Mouse (Mus musculus) limb, embryonic 15.5 days (tissue): ENCODE measurements around the gene Flot1. TPM values are rescaled to one million over a fixed set of nuclear protein-coding genes. Genes with fewer than 3 reads are reported as not detected.

Source experiments
- ATAC-seq: fragments of 200-750 bp; cut with Nextera tagmentation; 2 replicates; pipeline ENCODE4 v1.8.0; 2017; ENCODE audit warnings: low read depth, moderate TSS enrichment; ENCODE audit not compliant: insufficient number of reproducible peaks, low FRiP score, low TSS enrichment
- H3K27ac ChIP-seq: fragments of 300-500 bp; sonication (generic); 2 replicates; pipeline ENCODE4 v1.5.1; 2015; ENCODE audit warnings: moderate library complexity, mild to moderate bottlenecking, inconsistent platforms
- H3K27me3 ChIP-seq: fragments of 300-500 bp; sonication (generic); 2 replicates; pipeline ENCODE4 v1.6.1; 2015; ENCODE audit warnings: inconsistent platforms
- H3K36me3 ChIP-seq: fragments of 300-500 bp; sonication (generic); 2 replicates; pipeline ENCODE4 v1.6.1; 2015; ENCODE audit warnings: inconsistent platforms
- H3K4me1 ChIP-seq: fragments of 300-500 bp; sonication (generic); 2 replicates; pipeline ENCODE4 v1.6.1; 2015; ENCODE audit warnings: inconsistent platforms
- H3K4me2 ChIP-seq: fragments of 300-500 bp; sonication (generic); 2 replicates; pipeline ENCODE4 v1.6.1; 2015; ENCODE audit warnings: mild to moderate bottlenecking, inconsistent platforms
- H3K4me3 ChIP-seq: fragments of 300-500 bp; sonication (generic); 2 replicates; pipeline ENCODE4 v1.5.1; 2015; ENCODE audit warnings: mild to moderate bottlenecking, inconsistent platforms
- H3K9ac ChIP-seq: fragments of 300-500 bp; sonication (generic); 2 replicates; pipeline ENCODE4 v1.6.1; 2015; ENCODE audit warnings: inconsistent platforms
- H3K9me3 ChIP-seq: fragments of 300-500 bp; sonication (generic); 2 replicates; pipeline ENCODE4 v1.6.1; 2016; ENCODE audit warnings: inconsistent platforms
- WGBS: fragments of 180-500 bp; shearing (Covaris S2); methylation state at CpG from one replicate; pipeline ENCODE4 v1.1.7; 2015; 5-methylcytosine and 5-hydroxymethylcytosine counted together
- polyA plus RNA-seq: library from polyadenylated mRNA; unstranded; fragments of >200 nt; fragmentation: Nextera tagmentation; extraction: Ambion mirVana; gene quantifications from 2 replicates; pipeline ENCODE4 v1.2.1, GENCODE M21; 2015

Flot1 gene
- polyA plus RNA-seq, 1 experiment from 2014 or later = 60.2 TPM

GRCm38 (mm10) chr17:35790933-35791332 is 32.1 kb upstream of the Flot1 start:
- 84% methylated on average over 4 of the region's 4 CpGs for WGBS
- H3K4me3 ChIP-seq = no peak overlapping the region
- no peaks in the 10 kb centered on the region for H3K9me3 ChIP-seq
- no peak overlapping the region for H3K27ac ChIP-seq
- no peaks in the 10 kb centered on the region for H3K36me3 ChIP-seq
- no peak for ATAC-seq
- no peak overlapping the region for H3K4me2 ChIP-seq
- H3K9ac ChIP-seq = no peak overlapping the region
- no peaks in the 10 kb centered on the region for H3K4me1 ChIP-seq
- H3K27me3 ChIP-seq = no peaks in the 10 kb centered on the region

GRCm38 (mm10) chr17:35792837-35793236 is 30.2 kb upstream of the Flot1 start:
- H3K36me3 ChIP-seq = no peaks in the 10 kb centered on the region
- ATAC-seq = no peak
- H3K4me2 ChIP-seq = no peak overlapping the region
- H3K4me1 ChIP-seq = no peaks in the 10 kb centered on the region
- H3K9ac ChIP-seq = no peak overlapping the region
- no peaks in the 10 kb centered on the region for H3K27me3 ChIP-seq
- H3K9me3 ChIP-seq = no peaks in the 10 kb centered on the region
- WGBS = 82% methylated on average over 2 of the region's 2 CpGs
- no peak overlapping the region for H3K4me3 ChIP-seq
- H3K27ac ChIP-seq = no peak overlapping the region

GRCm38 (mm10) chr17:35795099-35795498 is 27.9 kb upstream of the Flot1 start:
- Histone ChIP-seq H3K4me2 (no peak overlapping the region), H3K27ac (no peak overlapping the region), H3K9ac (no peak overlapping the region), H3K27me3 (no peaks in the 10 kb centered on the region), H3K4me3 (no peak overlapping the region), H3K9me3 (no peaks in the 10 kb centered on the region), H3K36me3 (no peaks in the 10 kb centered on the region), H3K4me1 (no peaks in the 10 kb centered on the region)
- ATAC-seq = no peak
- WGBS = 56% methylated on average over 2 of the region's 2 CpGs

- H3K4me1 ChIP-seq = no peaks in the 10 kb centered on the region
- H3K27me3 ChIP-seq = no peaks in the 10 kb centered on the region
- no peak for ATAC-seq
- no peak overlapping the region for H3K9ac ChIP-seq
- no peak overlapping the region for H3K27ac ChIP-seq
- H3K4me3 ChIP-seq = no peak overlapping the region
- H3K9me3 ChIP-seq = no peaks in the 10 kb centered on the region
- no peak overlapping the region for H3K4me2 ChIP-seq
- 74% methylated on average over 6 of the region's 6 CpGs for WGBS
- H3K36me3 ChIP-seq = no peaks in the 10 kb centered on the region
Observed at GRCm38 (mm10) chr17:35795656-35796055, 27.4 kb upstream of the Flot1 start.

- no peak overlapping the region for H3K4me3 ChIP-seq
- no peaks in the 10 kb centered on the region for H3K36me3 ChIP-seq
- no peak for ATAC-seq
- H3K4me2 ChIP-seq = no peak overlapping the region
- 59% methylated on average over 5 of the region's 5 CpGs for WGBS
- no peaks in the 10 kb centered on the region for H3K9me3 ChIP-seq
- no peak overlapping the region for H3K9ac ChIP-seq
- H3K4me1 ChIP-seq = no peaks in the 10 kb centered on the region
- no peak overlapping the region for H3K27ac ChIP-seq
- no peaks in the 10 kb centered on the region for H3K27me3 ChIP-seq
Observed at GRCm38 (mm10) chr17:35796835-35797234, 26.2 kb upstream of the Flot1 start.

- Histone ChIP-seq H3K9ac (no peak overlapping the region), H3K27ac (no peak overlapping the region), H3K4me1 (peaks cover 4% of the 10 kb centered on the region; the same call in 1 of the 2 replicates), H3K27me3 (no peaks in the 10 kb centered on the region), H3K4me2 (no peak overlapping the region), H3K9me3 (no peaks in the 10 kb centered on the region), H3K36me3 (no peaks in the 10 kb centered on the region), H3K4me3 (no peak overlapping the region)
- ATAC-seq = no peak
- 80% methylated on average over 2 of the region's 2 CpGs for WGBS
Observed at GRCm38 (mm10) chr17:35800905-35801304, 22.1 kb upstream of the Flot1 start.

- peaks cover 4% of the 10 kb centered on the region; the same call in 1 of the 2 replicates for H3K4me1 ChIP-seq
- no peak overlapping the region for H3K4me3 ChIP-seq
- no peak overlapping the region for H3K9ac ChIP-seq
- no peak for ATAC-seq
- WGBS = 41% methylated on average over 6 of the region's 6 CpGs
- H3K4me2 ChIP-seq = no peak overlapping the region
- H3K36me3 ChIP-seq = no peaks in the 10 kb centered on the region
- H3K27me3 ChIP-seq = no peaks in the 10 kb centered on the region
- H3K27ac ChIP-seq = no peak overlapping the region
- H3K9me3 ChIP-seq = no peaks in the 10 kb centered on the region
Observed at GRCm38 (mm10) chr17:35803020-35803419, 20.0 kb upstream of the Flot1 start.

GRCm38 (mm10) chr17:35803858-35804399 is 19.1 kb upstream of the Flot1 start:
- Histone ChIP-seq H3K27me3 (no peaks in the 10 kb centered on the region), H3K36me3 (no peaks in the 10 kb centered on the region), H3K27ac (no peak overlapping the region), H3K9ac (no peak overlapping the region), H3K4me2 (no peak overlapping the region), H3K4me1 (peaks cover 7% of the 10 kb centered on the region; the same call in 1 of the 2 replicates), H3K9me3 (no peaks in the 10 kb centered on the region), H3K4me3 (no peak overlapping the region)
- ATAC-seq = no peak
- 79% methylated on average over 4 of the region's 4 CpGs for WGBS

GRCm38 (mm10) chr17:35808073-35808472 is 15.0 kb upstream of the Flot1 start:
- H3K4me3 ChIP-seq = no peak overlapping the region
- 30% methylated on average over 9 of the region's 9 CpGs for WGBS
- no peak overlapping the region for H3K4me2 ChIP-seq
- no peaks in the 10 kb centered on the region for H3K36me3 ChIP-seq
- no peak overlapping the region for H3K9ac ChIP-seq
- peak overlapping the region; percentile 71 for H3K27ac ChIP-seq
- ATAC-seq = peak; percentile 78
- H3K4me1 ChIP-seq = peaks cover 24% of the 10 kb centered on the region
- no peaks in the 10 kb centered on the region for H3K9me3 ChIP-seq
- no peaks in the 10 kb centered on the region for H3K27me3 ChIP-seq

GRCm38 (mm10) chr17:35809395-35809794 is 13.6 kb upstream of the Flot1 start:
- Histone ChIP-seq H3K4me1 (peaks cover 34% of the 10 kb centered on the region), H3K4me2 (no peak overlapping the region), H3K4me3 (no peak overlapping the region), H3K27ac (no peak overlapping the region), H3K36me3 (no peaks in the 10 kb centered on the region), H3K9me3 (no peaks in the 10 kb centered on the region), H3K27me3 (no peaks in the 10 kb centered on the region), H3K9ac (no peak overlapping the region)
- ATAC-seq = no peak
- WGBS = 92% methylated on average over 11 of the region's 11 CpGs

- Histone ChIP-seq H3K27ac (no peak overlapping the region), H3K4me3 (no peak overlapping the region), H3K9ac (no peak overlapping the region), H3K27me3 (no peaks in the 10 kb centered on the region), H3K36me3 (no peaks in the 10 kb centered on the region), H3K9me3 (no peaks in the 10 kb centered on the region), H3K4me1 (peaks cover 48% of the 10 kb centered on the region), H3K4me2 (no peak overlapping the region)
- no peak for ATAC-seq
- WGBS = 72% methylated on average over 5 of the region's 5 CpGs
Observed at GRCm38 (mm10) chr17:35810900-35811648, 12.0 kb upstream of the Flot1 start.

GRCm38 (mm10) chr17:35812307-35812706 is 10.7 kb upstream of the Flot1 start:
- Histone ChIP-seq H3K9ac (no peak overlapping the region), H3K4me3 (no peak overlapping the region), H3K4me2 (no peak overlapping the region), H3K4me1 (peaks cover 58% of the 10 kb centered on the region), H3K9me3 (no peaks in the 10 kb centered on the region), H3K36me3 (no peaks in the 10 kb centered on the region), H3K27me3 (no peaks in the 10 kb centered on the region), H3K27ac (peak overlapping the region; percentile 88)
- 73% methylated on average over 5 of the region's 5 CpGs for WGBS
- no peak for ATAC-seq
